Mouse (Mus musculus) liver, postnatal 0 days (tissue): ENCODE measurements around the gene Relch.

Experiments
- CTCF ChIP-seq: sonication (generic); IDR thresholded peaks from 2 replicates; pipeline ENCODE4 v1.5.1; 2016; ENCODE audit warnings: antibody characterized with exemption, low read depth
- EP300 ChIP-seq: IDR thresholded peaks from 2 replicates; pipeline ENCODE4 v1.6.1; 2016; ENCODE audit warnings: antibody characterized with exemption, low read depth, mild to moderate bottlenecking

DNA sequence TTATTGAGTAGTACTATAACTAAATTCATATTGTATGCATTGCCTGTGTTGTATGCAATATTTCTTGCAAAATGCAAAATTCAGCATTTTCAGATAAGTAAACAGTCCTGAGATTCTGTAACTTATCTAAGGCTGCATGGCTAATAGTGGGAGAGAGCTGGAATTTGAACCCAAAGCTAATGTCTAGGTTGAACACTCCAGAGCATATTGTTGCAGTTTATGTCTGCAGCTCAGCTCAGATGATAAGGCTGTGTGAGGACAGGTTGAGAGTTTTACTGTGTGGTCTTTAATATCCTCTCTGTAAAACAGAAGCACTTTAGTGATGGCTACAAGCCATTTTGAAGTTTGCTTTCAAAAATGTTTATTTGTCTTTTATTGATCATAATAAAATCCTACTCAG lies 75.8 kb downstream of the Relch start:
- TF ChIP-seq CTCF (no peak), EP300 (no peak)
